Mouse (Mus musculus) erythroblast, embryonic 14.5 days (primary cell): ENCODE measurements around the gene Mettl7a1.

Source experiments
- GATA1 ChIP-seq: IDR thresholded peaks from 2 replicates; pipeline ENCODE4 v1.6.1; 2012; ENCODE audit warnings: low read length, inconsistent platforms, mixed read lengths
- TAL1 ChIP-seq: IDR thresholded peaks from 3 replicates; pipeline ENCODE4 v1.6.1; 2012; ENCODE audit warnings: low read length, inconsistent platforms, mixed read lengths

DNA sequence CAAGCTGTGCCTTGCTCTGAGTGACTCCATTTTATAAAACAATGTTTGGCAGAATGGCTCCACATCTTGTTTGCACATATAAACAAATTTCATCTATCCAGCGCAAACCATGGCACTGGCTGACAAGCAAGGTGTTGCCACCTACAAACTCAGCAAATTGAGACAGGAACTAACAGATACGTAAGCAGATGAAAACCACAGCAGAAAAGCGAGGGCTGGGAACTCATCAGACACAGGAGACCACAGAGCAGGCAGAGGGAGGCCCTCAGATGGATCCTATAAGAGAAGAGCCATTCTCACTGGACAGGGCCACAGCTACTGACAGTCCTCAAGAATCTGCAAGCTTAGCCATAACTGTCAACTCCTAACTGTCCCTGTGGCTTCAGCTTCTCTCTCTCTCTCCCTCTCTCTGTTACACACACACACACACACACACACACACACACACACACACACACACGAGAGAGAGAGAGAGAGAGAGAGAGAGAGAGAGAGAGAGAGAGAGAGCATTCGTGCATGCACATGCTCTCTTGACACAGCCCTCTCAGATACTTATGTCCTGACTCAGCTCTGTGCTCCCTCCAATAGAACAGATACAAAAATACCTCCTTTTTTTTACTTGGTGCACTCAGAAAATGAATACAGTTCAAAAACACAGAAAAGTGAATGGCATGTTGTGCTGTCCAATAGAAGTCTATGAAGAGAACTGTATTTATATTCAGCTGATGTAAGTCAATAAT is 38.2 kb upstream of the Mettl7a1 start:
- no peak for TF ChIP-seq GATA1
- TF ChIP-seq TAL1: no peak
